Mouse (Mus musculus) hematopoietic stem cell, adult 5-6 weeks (primary cell): ENCODE measurements at regions not wholly inside any gene's neighbourhood (a gene's known extent, or its start where the extent isn't known, plus 50 kb on each side); places are given as distances from the start of the nearest gene placed in this dataset.
A peak's percentile ranks its signal among the peaks of the same experiment; 100 is the strongest.

ENCODE experiments used
- ATAC-seq, 2 experiments: fragments of 125-278 bp in 1 of 2; replicated peaks in 1 of 2; 2 replicates each; pipeline ENCODE4 v1.8.0; 2016 to 2017; ENCODE audit warnings: inconsistent platforms in 2 of 2, mild to moderate bottlenecking in 2 of 2, moderate number of reproducible peaks in 2 of 2, low read depth in 1 of 2, moderate TSS enrichment in 1 of 2; ENCODE audit not compliant: low FRiP score in 2 of 2, poor library complexity in 2 of 2, severe bottlenecking in 2 of 2, insufficient read depth in 1 of 2, low TSS enrichment in 1 of 2

DNA sequence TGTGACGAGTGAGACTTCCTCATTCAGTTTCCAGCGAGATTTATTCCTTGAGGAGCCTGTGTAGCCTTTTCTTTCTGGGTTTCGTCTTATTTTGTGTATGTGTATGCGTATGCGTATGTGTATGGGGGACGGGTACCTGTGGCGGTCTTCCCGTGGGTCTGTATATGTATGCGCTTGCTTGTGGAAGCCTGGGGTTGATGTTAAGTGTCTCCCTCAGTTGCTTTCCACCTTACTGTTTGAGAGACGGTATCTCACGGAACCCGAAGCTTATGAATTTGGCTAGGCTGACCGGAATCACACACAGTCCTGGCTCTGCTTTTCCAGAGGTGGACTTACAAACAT lies 87.1 kb downstream of the Ankrd50 start:
- ATAC-seq, result no peak

DNA sequence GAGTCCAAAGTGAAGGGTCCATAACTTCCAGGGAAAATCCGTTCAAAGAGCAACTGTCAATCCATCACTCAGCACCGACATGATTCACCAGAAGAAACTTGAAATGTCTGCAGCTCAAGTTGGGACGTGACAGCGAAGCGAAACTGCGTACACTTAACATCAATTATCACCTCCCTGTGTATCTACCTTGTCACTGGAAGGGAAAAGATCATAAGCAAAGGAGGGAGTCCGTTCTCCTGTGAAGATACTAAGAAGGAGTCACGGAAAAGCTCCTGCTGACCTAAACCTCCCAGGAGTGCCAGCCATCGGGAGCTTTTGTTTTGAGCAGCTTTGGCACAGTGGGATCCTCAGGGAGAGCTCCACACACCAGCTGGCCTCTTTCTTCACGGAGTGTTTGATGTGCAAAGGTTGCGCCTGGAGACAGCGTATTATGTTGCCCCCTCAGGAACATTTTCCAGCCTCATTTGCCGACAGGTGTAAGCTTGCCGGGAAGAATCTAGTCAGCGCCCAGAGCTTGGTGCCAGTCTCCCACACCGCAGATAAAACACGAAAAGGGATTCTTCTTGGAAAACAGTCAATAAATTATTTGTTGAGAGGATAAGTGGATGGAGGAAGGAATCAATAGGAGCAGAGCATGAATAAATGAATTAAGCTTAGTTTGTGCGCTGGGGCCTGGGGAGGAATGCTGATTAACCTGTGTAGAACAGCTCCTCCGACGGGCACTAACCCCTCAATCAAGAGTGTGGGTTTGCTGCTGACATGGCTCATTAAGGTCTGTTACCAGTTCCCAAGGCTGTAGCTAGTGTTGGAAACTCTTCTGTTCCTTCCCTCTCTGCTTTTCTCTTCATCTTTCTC lies 87.7 kb downstream of the Ankrd50 start:
- no peak for ATAC-seq

DNA sequence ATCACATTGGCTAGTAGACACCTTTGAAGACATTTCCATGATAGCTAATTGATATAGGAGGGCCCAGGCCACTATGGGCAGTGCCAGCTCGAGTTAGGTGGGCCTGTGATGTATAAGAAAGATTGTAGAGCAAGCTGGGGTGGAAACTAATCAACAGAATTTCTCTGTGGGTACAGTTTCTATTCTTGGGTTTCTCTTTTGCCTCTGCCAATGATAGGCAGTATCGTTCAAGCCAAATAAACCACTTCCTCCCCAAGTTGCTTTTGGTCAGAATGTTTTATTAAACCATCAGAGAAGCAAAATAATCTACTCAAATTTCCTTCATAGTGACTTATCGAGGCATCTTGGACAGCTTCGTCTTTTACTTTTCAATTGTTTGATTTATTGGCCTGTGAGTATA lies 90.3 kb downstream of the Ankrd50 start:
- peak; percentile 77 for ATAC-seq

DNA sequence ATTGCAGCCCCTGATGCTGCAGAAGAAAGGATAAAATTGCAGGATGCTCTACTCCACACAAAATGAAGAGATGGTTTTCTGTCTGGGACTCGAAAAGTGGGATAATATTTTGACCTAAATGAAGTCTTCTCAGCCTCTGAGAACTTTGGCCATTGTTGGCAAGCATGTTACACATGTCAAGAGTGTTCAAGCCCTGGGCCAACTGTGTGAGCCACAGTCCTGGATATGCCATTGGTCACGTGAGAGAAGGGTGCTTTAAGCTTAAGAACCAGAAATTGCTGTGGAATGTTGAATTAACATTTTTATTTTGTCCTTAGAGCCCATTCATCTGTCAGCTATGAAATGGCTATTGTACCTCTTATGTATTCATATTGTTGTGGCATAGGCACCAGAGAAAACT lies 95.0 kb downstream of the Ankrd50 start:
- ATAC-seq, result no peak

DNA sequence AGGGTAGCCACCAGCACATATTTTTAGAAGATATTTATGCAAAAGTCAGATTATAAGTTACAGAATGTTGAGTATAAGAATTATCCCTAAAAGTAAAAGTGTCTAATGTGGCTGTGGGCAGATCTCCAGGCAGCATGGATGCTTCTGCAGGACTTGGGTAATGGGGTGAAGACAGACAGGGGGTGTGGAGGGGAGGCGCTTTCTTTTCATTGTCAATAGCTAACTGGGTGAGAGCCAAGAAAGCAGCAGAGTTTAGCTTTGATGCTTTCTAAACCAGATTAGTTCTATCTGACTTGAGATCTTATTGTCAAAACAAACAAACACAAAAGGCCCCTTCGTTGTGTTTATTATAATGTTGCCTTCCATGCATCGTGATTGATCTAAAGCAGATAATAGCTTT lies 95.7 kb downstream of the Ankrd50 start:
- ATAC-seq, result no peak

DNA sequence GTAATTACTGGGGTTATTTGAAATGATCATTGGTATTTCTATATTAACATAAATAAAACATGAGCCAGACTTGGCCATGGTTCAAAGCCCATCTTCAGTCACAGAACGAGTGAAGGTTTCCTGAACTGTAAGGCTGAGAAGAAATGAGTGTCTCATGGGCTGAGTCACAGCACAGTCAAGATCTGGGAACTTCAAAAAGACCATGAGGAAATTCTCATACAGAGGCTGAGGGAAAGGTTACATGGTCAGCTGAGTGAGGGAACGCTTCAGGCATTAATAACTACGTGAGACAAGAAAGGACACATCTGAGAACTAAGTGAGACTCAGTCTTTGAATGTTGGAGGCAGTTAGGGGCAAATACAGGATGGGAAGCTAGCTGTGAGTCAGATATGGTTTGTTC lies 101.9 kb downstream of the Ankrd50 start:
- ATAC-seq, result no peak

DNA sequence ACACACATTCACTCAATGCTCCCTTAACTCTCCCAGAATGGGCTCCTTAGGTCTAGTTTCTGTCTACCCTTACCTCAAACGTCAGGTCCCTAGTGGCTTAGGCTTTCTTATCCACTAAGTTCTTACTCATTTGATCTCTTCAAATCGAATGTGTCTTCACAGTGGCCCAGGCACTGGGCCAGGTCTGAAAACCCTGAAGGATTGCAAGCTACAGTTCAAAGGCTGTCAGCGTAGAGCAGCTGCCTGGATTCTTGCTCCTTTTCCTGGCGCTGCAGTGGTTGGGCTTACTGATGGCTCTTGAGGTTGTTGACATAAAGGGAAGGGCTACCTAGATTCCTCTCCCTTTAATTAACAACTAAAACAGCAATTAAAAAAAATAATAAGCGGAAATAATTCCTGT lies 103.0 kb downstream of the Ankrd50 start:
- ATAC-seq, result no peak

DNA sequence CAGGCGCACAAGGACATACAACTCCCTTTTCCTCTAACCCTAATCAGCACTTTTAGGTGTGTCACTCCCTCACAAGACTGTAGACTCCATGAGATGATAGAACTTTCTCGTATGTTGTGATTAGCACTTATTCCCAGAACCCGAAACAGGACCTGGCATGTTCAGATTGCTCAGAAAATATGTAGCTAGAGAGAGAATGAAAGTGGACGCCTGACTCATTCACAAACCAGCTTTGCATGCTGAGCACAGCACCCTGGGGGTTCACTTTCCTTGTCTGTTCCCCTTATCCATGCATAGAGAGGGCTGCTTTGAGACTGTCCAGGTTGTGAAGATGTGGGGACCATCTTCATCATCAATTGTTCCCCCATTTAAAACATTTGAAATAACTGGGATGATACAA lies 111.0 kb downstream of the Ankrd50 start:
- ATAC-seq, result no peak

DNA sequence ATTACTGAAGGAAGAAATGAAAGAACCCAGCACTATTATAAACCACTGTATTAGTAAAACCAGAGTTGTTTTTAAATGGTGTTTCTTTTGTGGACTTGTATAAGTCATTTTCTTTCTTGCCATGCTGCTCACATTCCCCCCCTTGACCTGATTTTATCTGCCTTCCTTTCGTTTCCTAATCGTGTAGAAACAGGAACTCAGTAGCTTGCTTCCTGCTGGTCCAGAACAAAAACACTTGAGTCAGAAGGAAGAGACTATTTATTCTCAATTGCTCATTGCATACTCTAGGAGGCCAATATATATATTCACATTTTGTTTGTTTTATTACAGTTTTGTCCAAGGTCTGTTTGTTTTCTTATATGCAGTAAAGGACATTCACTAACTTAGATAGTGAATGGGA lies 112.9 kb downstream of the Ankrd50 start:
- ATAC-seq, result peak; percentile 68 to 83; a peak in 3 of 4 replicates

DNA sequence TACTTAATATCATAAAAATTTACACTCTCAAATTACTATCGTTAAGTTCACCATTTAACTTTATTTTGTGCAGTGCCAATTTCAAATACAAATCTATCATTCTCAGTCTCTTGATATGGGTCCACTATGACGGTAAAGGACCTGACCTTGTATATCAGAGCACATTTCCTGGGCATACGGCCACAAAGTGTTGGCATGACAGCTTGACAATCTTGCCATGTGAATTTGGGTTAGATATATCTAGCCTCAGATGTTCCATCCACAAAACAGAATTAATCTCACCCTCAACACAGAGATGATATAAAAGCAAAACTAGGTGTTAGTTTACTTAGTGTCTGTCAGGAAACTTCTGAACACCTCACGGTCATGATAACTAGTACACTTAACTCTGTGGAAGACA lies 120.8 kb downstream of the Ankrd50 start:
- no peak for ATAC-seq

DNA sequence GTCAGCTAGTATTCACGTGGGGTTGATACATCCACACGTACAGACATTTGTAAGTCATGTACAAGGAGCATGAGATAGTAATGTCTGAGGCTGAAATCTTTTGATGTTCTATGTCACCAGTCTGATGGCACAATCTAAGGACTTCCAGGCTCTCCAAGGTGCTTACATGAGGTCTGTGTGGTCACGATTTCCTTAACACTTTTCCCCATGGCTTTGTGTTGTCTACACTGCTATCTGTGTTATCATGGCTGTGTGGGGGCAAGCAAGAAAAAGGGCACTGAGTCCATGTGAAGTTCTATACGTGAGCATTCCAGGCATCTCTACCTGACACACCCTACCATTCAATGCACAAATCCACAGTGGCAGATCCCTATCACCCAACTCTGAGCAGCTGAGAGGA lies 123.2 kb downstream of the Ankrd50 start:
- no peak for ATAC-seq

DNA sequence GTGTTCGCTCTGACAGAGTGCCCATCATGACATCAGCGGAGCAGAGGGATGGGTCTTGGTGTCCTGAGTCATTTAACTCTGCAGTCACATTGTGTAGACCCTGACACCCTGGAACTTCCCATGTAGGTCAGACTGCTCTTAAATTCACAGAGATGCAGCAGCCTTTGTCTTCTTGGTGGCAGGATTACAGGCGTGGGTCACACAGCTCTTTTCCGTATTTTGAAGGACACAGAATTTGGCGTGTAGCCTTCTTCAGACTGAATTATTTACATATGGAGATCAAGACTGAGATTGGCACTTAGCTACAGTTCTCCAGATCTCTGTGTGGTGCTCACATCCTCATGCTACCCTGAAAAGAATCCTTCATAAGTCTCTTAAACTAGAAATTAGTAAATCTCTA lies 123.7 kb downstream of the Ankrd50 start:
- ATAC-seq, result no peak

DNA sequence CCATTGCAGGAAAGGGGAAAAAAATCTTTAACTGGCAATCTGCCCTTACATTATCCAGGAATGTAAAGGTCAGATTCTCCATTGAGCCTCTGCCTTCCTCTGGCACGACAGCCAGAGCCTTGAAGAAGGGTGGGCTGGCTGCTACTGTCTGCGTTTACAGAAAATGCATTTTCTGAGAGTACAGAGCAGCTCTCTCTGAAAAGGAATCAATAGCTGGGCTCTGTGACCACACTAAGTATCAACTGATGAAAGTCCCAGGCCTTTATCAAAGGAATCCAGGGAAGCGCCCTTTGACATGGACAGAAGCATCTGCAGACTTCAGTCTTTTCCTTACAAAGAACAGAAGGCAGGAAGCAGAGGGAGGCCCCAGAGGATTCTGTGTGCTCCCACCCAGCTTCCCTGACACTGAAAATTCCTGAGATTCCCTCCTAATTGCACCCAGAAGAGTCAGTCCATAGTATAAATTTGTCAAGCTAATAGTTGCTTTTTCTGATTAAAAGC lies 124.2 kb downstream of the Ankrd50 start:
- no peak for ATAC-seq

DNA sequence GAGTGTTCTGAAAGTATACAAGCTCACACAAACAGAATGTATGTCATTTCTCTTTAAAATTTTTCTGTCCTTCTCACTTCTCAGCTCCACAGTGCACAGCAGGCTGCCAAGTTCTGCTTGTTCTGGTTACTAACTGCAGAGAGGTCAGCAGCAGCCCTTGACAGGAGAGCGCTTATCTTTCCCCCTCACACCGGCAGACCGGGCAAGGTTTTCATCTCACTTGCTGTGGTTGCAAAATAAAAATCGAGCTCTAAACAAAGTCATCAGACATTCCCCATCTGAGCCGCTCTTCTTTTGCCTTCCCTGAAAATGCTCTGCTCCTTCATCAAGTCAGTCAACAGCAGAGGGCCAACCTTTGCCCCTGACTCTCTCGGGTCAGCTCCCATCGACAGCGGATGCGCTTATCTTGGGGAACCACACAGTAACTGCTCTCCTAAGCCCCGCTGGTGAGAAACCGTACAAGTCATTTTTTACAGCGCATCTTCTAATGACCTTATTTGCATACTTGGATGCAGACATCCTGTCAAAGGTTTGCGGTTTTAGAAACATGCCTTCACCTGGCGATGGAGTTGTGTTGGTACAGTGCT lies 126.6 kb downstream of the Ankrd50 start:
- ATAC-seq, result peak; percentile 69 to 83

DNA sequence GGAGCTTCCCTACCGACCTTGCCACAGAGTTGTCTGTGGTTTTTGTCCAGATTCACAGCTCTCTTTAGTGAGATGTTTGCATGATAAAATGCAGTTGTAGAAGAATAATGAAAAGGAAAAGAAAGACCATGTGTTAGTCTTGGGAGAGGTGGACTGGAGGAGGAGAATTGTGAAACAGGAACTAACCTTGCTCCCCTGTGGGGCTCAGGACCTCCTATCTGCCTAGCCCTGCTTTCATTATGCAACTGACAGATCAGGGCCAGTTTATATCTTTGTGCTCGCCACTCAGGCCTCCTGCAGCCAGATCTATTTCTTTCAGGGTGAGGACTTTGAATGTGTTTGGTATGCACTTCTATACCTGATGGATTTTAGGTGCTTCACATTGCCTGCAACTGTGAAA lies 140.4 kb downstream of the Ankrd50 start:
- peak; percentile 82 to 83 for ATAC-seq

DNA sequence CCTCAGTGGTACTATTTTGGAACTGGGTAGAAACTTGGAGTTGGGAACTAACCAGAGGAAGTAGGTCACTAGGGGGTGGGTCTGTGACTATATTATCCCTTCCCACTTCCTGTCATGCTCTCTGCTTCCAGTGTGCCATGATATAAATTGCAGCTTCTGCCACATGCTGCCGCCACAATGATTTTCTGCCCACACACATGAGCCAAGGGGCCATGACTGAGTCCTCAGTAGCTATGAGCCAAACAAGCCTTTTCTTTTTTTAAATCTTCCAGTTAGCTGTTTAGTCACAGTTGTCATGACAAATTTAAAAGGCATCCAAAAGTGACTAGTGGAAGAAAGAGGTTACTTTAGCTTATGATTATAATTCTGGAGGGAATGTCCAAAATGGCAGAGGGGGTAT lies 143.0 kb downstream of the Ankrd50 start:
- ATAC-seq, result no peak

DNA sequence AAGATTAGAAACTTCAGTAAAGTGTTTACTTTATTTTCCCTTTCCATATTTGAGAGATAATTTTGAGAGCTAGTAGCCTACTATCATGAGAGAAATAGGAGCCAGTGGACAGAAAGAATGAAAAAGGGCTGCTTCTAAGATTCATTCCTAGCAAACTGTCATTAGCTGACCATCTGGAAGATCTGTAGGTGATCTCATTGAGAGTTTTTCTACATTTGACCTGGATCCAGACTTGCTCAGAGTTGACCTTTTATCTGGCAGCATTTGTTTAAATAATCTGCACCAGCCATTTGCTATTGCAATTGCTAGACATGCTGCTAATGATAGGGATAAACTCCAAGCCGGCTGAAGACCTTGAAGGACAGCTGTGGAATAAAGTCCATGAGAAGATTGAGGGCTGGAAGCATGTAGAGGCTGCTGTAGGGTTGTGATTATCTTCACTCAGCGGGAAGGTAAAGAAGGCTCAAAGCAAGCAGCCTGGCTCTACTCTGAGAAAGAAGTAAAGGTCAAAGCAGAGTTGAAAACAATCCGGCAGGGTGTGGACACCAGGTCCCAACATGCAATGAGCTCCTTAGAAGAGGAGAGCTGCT lies 151.2 kb downstream of the Ankrd50 start:
- no peak for ATAC-seq

DNA sequence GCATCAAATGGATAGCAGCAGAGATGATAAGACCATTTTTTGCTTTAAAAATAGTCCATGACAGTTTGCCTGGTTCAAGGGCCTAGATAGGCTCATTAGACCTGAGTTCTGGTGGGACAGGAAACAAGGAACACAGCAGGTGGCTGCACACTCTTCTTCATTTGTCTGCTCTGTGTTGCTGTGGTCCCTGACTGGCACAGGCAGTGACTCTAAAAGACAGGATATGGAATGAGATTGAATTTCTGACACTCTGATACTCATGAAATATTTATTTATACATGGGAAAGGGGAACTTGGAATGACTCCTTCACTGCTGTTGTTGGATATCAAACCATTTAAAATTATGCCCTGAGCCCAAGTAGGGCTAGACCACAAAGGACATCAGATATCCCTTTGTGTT lies 153.5 kb downstream of the Ankrd50 start:
- ATAC-seq, result no peak

DNA sequence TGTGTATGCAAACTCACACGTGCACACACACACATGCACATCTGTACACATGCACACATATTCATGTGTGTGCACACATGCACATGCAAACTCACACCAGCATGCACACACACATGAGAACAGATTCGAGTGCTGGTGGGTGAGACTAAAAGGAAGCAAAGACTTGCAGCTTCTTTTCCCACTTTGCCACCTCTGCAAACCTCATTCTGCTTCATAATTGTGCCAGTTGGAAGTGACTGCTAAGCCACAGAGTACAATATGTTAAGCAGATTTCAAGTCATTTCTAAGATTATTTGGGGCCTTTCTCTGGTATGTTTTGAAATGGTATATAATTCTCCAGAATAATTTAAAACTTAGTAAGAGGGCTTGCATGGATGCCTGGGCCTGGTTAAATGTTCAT lies 157.4 kb downstream of the Ankrd50 start:
- no peak for ATAC-seq
